Mouse (Mus musculus) left cerebral cortex, adult 2 months (tissue): ENCODE measurements around the gene En1. TPM values are rescaled to one million over a fixed set of nuclear protein-coding genes. Genes with fewer than 3 reads are reported as not detected.

ENCODE experiments used
- DNase-seq, 2 experiments: peaks; one replicate each; pipeline ENCODE4 v3.0.0; 2021 to 2022; ENCODE audit warnings: low spot score in 2 of 2, mixed read lengths in 1 of 2; ENCODE audit errors: extremely low spot score in 1 of 2
- H3K27ac ChIP-seq: fragments of 200-600 bp; 2 replicates; pipeline ENCODE4 v1.8.1; 2022
- H3K4me3 ChIP-seq: fragments of 200-600 bp; 2 replicates; pipeline ENCODE4 v1.8.1; 2022
- CTCF ChIP-seq: fragments of 200-600 bp; IDR thresholded peaks from 2 replicates; pipeline ENCODE4 v1.8.1; 2022; ENCODE audit warnings: antibody characterized with exemption, mild to moderate bottlenecking, moderate library complexity
- intact Hi-C: fragments of 180-260 bp; cut with DNase I; formaldehyde crosslinking; loops from one replicate; pipeline ENCODE4 v1.15.1; 2025
- total RNA-seq, 2 experiments: library from RNA; stranded (reverse); gene quantifications; 2 replicates each; pipeline ENCODE4 v1.2.3; 2021

Gene En1
- total RNA-seq, 2 experiments from 2014 or later = not detected

- Histone ChIP-seq H3K27ac (no peak overlapping the region), H3K4me3 (no peak overlapping the region)
- TF ChIP-seq CTCF = no peak
- intact Hi-C loops = no loop called here
- no peak for DNase-seq
Measured at GRCm38 (mm10) chr1:120613461-120614306, 11.5 kb downstream of the En1 start.

GRCm38 (mm10) chr1:120614307-120615100 is 12.3 kb downstream of the En1 start:
- Histone ChIP-seq H3K27ac (no peak overlapping the region), H3K4me3 (no peak overlapping the region)
- intact Hi-C loops = no loop called here
- no peak for DNase-seq
- TF ChIP-seq CTCF = no peak

GRCm38 (mm10) chr1:120615521-120615920 is 13.3 kb downstream of the En1 start:
- no peak overlapping the region for H3K27ac ChIP-seq
- intact Hi-C loops = no loop called here
- DNase-seq = no peak
- TF ChIP-seq CTCF = no peak
- no peak overlapping the region for H3K4me3 ChIP-seq

GRCm38 (mm10) chr1:120615927-120616326 is 13.7 kb downstream of the En1 start:
- H3K27ac ChIP-seq = no peak overlapping the region
- no peak for TF ChIP-seq CTCF
- intact Hi-C loops = no loop called here
- no peak for DNase-seq
- no peak overlapping the region for H3K4me3 ChIP-seq

GRCm38 (mm10) chr1:120621383-120621782 is 19.2 kb downstream of the En1 start:
- no peak for TF ChIP-seq CTCF
- intact Hi-C loops = no loop called here

GRCm38 (mm10) chr1:120626930-120627621 is 24.9 kb downstream of the En1 start:
- no peak overlapping the region for H3K4me3 ChIP-seq
- intact Hi-C loops = no loop called here
- H3K27ac ChIP-seq = no peak overlapping the region
- no peak for TF ChIP-seq CTCF
- no peak for DNase-seq

More at GRCm38 (mm10) chr1:120621383-120621782, 19.2 kb downstream of the En1 start:
- H3K27ac ChIP-seq = no peak overlapping the region
- DNase-seq = no peak
- no peak overlapping the region for H3K4me3 ChIP-seq

- TF ChIP-seq CTCF = no peak
- intact Hi-C loops = no loop called here
- no peak for DNase-seq
- Histone ChIP-seq H3K27ac (no peak overlapping the region), H3K4me3 (no peak overlapping the region)
Measured at GRCm38 (mm10) chr1:120627622-120628001, 25.4 kb downstream of the En1 start.

GRCm38 (mm10) chr1:120628821-120629220 is 26.6 kb downstream of the En1 start:
- DNase-seq = no peak
- intact Hi-C loops = no loop called here
- H3K27ac ChIP-seq = no peak overlapping the region
- no peak overlapping the region for H3K4me3 ChIP-seq
- no peak; the same call in 1 of the 2 replicates for TF ChIP-seq CTCF

- Histone ChIP-seq H3K4me3 (no peak overlapping the region), H3K27ac (no peak overlapping the region)
- intact Hi-C loops = no loop called here
Measured at GRCm38 (mm10) chr1:120643380-120643779, 41.2 kb downstream of the En1 start.

GRCm38 (mm10) chr1:120643848-120644711 is 41.9 kb downstream of the En1 start:
- no peak for TF ChIP-seq CTCF
- intact Hi-C loops = no loop called here
- H3K4me3 ChIP-seq = no peak overlapping the region
- no peak overlapping the region for H3K27ac ChIP-seq
- no peak for DNase-seq

More at GRCm38 (mm10) chr1:120643380-120643779, 41.2 kb downstream of the En1 start:
- no peak for TF ChIP-seq CTCF
- no peak for DNase-seq

- Histone ChIP-seq H3K27ac (no peak overlapping the region), H3K4me3 (no peak overlapping the region)
- intact Hi-C loops = no loop called here
Measured at GRCm38 (mm10) chr1:120644755-120645154, 42.5 kb downstream of the En1 start.

More at GRCm38 (mm10) chr1:120644755-120645154, 42.5 kb downstream of the En1 start:
- no peak for DNase-seq
- TF ChIP-seq CTCF = no peak
